ENCODE assay signal across 12 mouse cellular contexts in genomic region chr12:104186041-104186581, GRCm38 (mm10). TPM values are rescaled to one million over a fixed set of nuclear protein-coding genes. Genes with fewer than 3 reads are reported as not detected.
DNase-seq lines count a peak whose midpoint lies in the region; ATAC-seq and TF ChIP-seq lines count a peak whose summit lies in the region.
"Had no signal": no experiment of that assay in that cellular context is flagged by ENCODE, and none has a peak within 500 bp of the region (broad histone marks: within the 10 kb centered on the region; RNA-seq: fewer than 3 reads in every experiment).

No protein-coding gene starts in this region.

- in situ Hi-C loops in Patski (cut with MboI; ENCODE audit: low pct_unique_long_range_greater_than_20kb) = no loop called here

- intact Hi-C loops in left cerebral cortex, postnatal 14 days (cut with DNase I) = no loop called here
- intact Hi-C loops in left cerebral cortex, adult 2 months (cut with DNase I) = no loop called here

- no peak overlapping the region for H3K4me3 ChIP-seq in left cerebral cortex, adult 2 months
- H3K4me3 ChIP-seq: forebrain, embryonic 15.5 days had no signal

- ATAC-seq in Patski = peak; percentile 66
- peak; percentile 61 for ATAC-seq in megakaryocyte, adult 5-6 weeks (ENCODE audit: poor library complexity, severe bottlenecking)
- ATAC-seq: forebrain, embryonic 15.5 days; hindbrain, embryonic 16.5 days had no signal

- TF ChIP-seq CTCF in left cerebral cortex, adult 2 months (IDR thresholded peaks at IDR 0.05) = no peak
- no peak for TF ChIP-seq CTCF in Patski (IDR thresholded peaks at IDR 0.05)

- POLR2A ChIA-PET in Patski (lab: Charles Lee) = no interaction called here

- peak; percentile 11 to 65 for DNase-seq in left cerebral cortex, postnatal 14 days (ENCODE audit: low spot score in 2 of 2)
- no peak for DNase-seq in left cerebral cortex, adult 2 months (ENCODE audit: extremely low spot score in 1 of 2, low spot score in 2 of 2)
- DNase-seq in Patski (ENCODE audit: low read depth, low spot score) = peak; percentile 10
- peak; percentile 45 for DNase-seq in fibroblast of lung, adult 2 months (ENCODE audit: low read depth)
- DNase-seq in retina, embryonic 14.5 days (ENCODE audit: low spot score) = no peak
- DNase-seq in kidney, postnatal 25 days = no peak

- H3K27ac ChIP-seq in left cerebral cortex, adult 2 months = no peak overlapping the region
- H3K27ac ChIP-seq: forebrain, embryonic 15.5 days had no signal

- peaks cover 3% of the 10 kb centered on the region for H3K27me3 ChIP-seq in Patski
- H3K27me3 ChIP-seq: forebrain, embryonic 15.5 days had no signal

- CTCF ChIA-PET in Patski (lab: Charles Lee) = no interaction called here

RNA-seq across cellular contexts. Expression of gene Serpina3f, which starts 28.2 kb away (rescaled TPM):
- not detected for total RNA-seq in left cerebral cortex, postnatal 14 days (2021)
- not detected for total RNA-seq in left cerebral cortex, adult 2 months (2021)
- polyA plus RNA-seq in Patski (2021) = 0.10 TPM
- 1.2 and 1.5 TPM in 2 replicates for total RNA-seq in megakaryocyte, adult 5-6 weeks (2015)
- 0.59 and 0.81 TPM in 2 replicates for total RNA-seq in megakaryocyte, adult 5-6 weeks (2017)
- total RNA-seq: left cerebral cortex, adult 8-10 months had no signal

RNA-seq across cellular contexts. Expression of gene Serpina3c, which starts 32.4 kb away (rescaled TPM):
- total RNA-seq in left cerebral cortex, postnatal 14 days (2021) = not detected
- not detected for total RNA-seq in left cerebral cortex, adult 2 months (2021)
- 0.04 TPM for polyA plus RNA-seq in Patski (2021)
- total RNA-seq in megakaryocyte, adult 5-6 weeks (2015) = 0.40 TPM in 1 of 2 replicates, not detected in the other
- total RNA-seq in megakaryocyte, adult 5-6 weeks (2017) = 0.45 TPM in 1 of 2 replicates, not detected in the other
- total RNA-seq: left cerebral cortex, adult 8-10 months had no signal
- polyA plus RNA-seq: forebrain, embryonic 15.5 days; hindbrain, embryonic 16.5 days; midbrain, embryonic 11.5 days had no signal

RNA-seq across cellular contexts. Expression of gene Serpina3g, which starts 49.9 kb away (rescaled TPM):
- total RNA-seq in left cerebral cortex, postnatal 14 days (2021) = under 1 TPM; 0.26 to 0.27 TPM
- not detected for total RNA-seq in left cerebral cortex, adult 2 months (2021)
- polyA plus RNA-seq in Patski (2021) = 1.6 TPM
- total RNA-seq in megakaryocyte, adult 5-6 weeks (2015) = 4.2 and 4.7 TPM in 2 replicates
- total RNA-seq in megakaryocyte, adult 5-6 weeks (2017) = 4.9 and 9.7 TPM in 2 replicates

RNA-seq across cellular contexts. Expression of gene Serpina3b, which starts 58.3 kb away (rescaled TPM):
- not detected for total RNA-seq in left cerebral cortex, postnatal 14 days (2021)
- total RNA-seq in left cerebral cortex, adult 2 months (2021) = not detected
- not detected for polyA plus RNA-seq in Patski (2021)
- not detected in 2 replicates for total RNA-seq in megakaryocyte, adult 5-6 weeks (2015)
- not detected in 2 replicates for total RNA-seq in megakaryocyte, adult 5-6 weeks (2017)
- total RNA-seq: left cerebral cortex, adult 8-10 months had no signal
- polyA plus RNA-seq: forebrain, embryonic 15.5 days; hindbrain, embryonic 16.5 days; midbrain, embryonic 11.5 days; thymus, postnatal 0 days had no signal

Comparison
In these comparisons a context has a peak if more than half of its experiments do, and no peak if none do; other contexts are left out.
1. DNase-seq: peak in left cerebral cortex, postnatal 14 days (2 of 2), Patski (single experiment) and fibroblast of lung, adult 2 months (single experiment); none in left cerebral cortex, adult 2 months (0 of 2), retina, embryonic 14.5 days (single experiment) and kidney, postnatal 25 days (0 of 2).